Mouse (Mus musculus) skeletal muscle tissue, adult 2 months (tissue): ENCODE results near the gene Ptpn5.
A peak's percentile ranks its signal among the peaks of the same experiment; 100 is the strongest.

Source experiments
- DNase-seq: peaks from one replicate; pipeline ENCODE4 v3.0.0-alpha.2; 2012; ENCODE audit warnings: low read depth, low spot score

Ptpn5 gene

DNA sequence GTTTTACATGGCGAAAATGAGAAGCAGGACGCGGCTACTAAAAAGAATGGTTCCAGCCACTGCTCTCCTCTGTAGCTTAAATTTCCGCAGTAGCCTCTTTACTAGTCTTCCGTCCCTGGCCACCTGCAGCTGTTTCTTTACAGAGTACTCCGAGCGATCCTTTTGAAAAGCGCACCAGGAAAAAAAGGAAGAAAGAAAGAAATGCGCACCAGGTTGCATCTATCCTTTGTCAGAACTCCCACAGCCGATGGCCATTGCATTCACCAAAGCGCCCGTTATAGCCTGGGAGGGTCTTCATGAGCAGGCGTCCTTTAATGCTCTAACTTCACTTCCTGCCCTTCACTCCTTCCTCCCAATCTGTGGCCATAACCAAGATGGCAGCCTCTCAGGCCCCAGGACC, at the start of gene Ptpn5:
Ptpn5 (minus strand) TSS at position 354 of the 400 bp plus-strand sequence.
- DNase-seq: no peak

DNA sequence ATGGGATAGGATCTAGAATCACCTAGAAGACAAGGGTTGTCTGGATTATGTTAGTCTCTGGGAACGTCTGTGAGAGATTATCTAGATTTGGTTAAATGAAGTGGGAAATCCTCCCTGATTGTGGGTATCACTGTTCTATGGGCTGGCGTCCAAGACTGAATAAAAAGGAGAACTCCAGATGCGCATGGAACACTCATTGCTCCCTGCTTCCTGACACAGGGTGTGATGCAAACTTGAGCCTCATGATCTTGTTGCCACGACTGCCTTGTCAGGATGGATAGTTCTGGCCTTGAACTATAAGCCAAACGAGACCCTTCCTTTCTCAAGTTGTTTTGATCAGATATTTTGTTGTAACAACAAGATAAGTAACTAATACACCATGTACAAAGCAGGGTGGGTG, 37.3 kb upstream of the Ptpn5 start:
- DNase-seq: no peak

DNA sequence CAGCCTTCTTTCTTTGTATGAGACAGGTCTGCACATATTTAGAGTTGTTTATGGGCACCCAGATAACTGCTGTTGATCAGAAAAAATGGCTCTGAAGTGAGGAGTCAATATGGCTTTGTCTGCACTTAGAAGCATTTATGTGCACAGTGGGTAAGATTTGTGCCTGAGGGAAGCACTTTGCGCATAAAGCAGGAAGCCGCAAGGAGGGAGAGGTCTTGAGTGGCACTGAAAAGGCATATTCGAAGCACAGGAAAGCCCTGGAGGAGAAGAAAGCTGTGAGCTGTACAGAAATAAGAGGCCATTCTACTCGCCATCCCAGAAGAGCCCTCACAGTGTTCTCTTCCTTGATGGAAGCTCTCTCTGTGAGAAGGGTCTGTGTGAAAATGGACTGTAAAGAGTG, 31.5 kb upstream of the Ptpn5 start:
- no peak for DNase-seq

DNA sequence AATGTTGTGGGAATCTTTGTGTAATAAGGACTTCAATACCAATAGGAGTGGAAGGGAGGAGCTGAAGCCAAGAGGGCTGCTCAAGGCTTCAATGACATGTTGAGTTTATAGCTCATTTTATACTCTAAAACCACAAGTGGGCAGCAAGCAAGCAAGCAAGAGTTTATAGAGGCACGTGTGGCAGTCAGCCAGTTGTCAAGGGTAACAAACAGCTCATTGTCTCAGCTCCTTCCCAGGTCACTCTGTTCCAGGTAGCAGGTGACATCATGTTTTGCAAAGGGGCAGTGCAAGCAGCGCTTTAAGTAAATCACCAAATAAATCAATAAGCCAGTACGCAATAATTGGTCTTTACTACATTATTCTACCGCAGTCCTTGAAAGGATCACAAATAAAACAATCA, 29.7 kb upstream of the Ptpn5 start:
- no peak for DNase-seq

DNA sequence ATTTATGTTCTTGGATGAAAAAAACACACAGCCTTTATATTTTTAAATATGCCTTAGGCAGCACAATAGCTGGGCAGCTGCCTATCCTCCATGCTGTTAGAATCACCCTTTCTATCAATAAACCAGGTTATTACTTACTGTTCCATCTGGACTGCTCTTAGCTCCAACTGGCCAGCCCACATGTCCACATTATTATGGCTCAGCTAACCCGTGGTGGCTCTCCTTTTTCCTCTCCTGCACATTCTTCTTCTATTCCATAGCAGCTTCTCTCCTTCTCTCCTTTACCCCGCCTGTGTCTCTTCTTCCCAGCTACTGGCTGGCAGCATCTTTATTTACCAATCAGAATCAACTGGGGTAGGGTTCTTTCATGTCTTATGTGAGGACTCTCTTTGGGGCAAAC, 25.0 kb upstream of the Ptpn5 start:
- DNase-seq: no peak

DNA sequence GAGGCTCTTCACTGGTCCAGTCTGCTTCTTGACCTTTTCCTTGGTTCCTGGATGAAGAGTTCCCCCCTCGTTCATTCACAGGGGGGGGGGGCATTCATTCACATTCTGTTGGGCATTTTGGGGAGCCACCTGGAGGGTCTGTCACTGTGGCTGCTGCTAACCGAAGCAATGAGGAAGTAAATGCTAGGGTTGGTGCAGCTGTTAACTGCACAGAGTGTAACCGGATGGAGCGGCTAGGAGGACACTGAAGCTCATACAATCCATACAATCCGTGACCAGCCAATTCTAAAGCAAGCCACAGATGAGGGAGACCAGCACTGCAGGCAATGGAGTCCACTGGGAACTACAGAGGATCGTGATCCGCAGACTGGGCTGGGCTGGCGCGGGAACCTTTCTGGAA, 24.3 kb upstream of the Ptpn5 start:
- no peak for DNase-seq

DNA sequence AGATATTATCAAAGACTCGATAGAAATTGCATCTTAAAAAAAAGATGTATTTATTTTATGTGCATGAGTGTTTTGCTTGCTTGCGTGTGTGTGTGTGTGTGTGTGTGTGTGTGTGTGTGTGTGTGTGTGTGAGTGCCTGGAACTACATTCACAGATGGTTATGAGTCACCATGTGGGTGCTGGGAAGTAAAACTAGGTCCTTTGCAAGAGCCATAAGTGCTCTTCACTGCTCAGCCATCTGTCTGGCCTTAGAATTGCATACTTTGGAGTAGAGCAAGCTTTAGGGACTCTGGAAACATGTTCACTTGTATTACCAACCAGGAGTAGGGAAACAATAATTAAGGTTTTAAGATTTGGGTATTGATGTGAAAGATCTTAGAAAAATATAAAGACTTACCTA, 22.4 kb upstream of the Ptpn5 start:
- DNase-seq: no peak

DNA sequence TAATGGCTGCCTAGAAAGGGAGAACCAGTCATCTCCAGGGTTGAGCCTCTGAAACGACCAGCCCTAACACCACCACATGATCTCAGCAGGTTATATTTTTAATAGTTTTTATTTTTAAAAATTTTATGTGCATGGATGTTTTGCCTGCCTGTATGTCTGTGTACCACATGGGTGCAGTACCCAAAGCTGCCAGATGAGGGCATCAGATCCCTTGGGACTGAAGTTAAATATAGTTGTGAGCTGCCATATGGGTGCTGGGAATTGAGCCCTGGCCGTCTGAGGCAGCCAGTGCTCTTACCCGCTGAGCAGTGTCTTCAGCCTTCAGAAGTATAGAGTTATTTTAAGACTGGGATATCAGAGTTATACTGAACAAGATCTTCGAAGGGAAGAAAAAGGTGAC, 21.9 kb upstream of the Ptpn5 start:
- DNase-seq: no peak

DNA sequence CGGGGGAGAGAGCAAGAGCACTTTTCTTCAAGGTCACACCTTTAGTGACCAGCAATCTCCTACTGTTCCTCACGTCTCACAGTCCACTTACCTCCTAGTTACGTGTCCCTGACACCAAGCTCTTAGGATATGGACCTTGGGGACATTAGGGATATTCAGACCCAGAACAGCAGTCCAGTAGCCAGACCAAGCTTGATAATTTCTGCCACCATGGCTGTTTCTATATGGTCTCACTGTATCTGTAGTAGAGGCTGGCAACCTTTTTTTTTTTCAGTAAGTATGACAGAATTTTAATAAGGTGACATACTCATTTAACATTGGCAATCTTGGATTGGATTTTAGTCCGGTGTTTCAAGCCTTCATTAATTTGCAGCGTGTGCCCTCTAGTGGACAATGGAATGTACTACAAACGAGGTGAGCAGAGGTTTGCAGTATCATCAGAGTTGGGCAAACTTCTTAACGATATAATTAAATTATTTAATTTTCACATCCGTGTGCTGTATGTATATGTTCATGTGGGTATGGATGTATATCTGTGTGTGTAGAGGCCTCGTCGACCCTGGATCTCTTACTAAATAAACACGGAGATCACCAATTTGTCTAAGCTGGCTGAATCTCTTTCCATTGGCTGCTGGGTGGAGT, 17.1 kb upstream of the Ptpn5 start:
- peak; percentile 11 for DNase-seq

DNA sequence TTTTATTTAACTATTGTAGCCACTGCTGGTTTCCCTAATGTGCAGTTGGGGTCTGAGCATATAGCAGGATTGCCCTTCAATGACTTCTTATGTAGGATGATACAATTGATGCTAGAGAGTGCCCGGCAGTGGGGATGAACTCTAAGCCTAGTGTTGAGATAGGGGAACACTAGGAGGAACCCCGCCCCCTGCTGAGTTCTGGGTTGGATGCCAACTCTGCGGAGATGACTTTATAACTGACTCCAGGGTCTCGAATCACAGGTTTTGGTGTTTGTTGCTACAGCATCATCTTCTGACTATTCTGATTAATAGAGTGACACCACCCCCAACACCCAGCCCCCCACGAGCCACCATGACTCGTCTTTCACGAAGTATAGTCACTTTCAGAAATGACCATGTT, 14.8 kb upstream of the Ptpn5 start:
- DNase-seq: no peak

DNA sequence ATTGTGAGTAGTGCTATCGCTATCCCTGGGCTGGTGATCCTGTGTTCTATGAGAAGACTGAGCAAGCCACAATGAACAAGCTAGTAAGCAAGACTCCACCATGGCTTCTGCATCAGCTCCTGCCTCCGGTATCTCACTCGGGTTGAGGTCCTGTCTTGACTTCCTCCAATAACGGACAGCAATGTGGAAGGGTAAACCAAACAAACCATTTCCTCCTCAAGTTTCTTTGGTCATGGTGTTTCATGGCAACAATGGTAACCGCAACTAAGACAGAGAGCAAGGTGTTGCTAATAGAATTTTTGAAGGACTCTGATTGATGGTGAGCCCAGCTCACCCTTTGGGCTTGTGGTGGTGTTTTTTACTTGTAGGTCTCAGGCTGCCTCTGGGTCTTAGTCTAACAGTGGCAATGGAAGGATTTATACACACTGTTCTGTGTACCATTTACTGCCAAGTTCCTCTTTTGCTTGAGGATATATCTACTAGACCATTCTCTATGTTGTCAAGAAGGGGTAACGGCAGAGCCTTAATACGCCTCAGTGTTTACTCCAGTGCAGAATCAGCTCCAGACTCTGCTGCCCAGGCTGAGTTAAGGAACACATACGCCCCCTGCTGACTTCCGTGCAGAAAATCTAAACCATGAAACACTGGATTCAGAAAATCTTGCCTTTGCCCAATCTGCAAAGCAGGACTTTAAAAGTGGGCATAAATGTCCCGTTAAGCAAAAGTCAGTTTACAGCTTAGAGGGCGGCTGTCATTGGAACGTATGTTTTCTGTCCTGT, 12.7 kb upstream of the Ptpn5 start:
- no peak for DNase-seq

DNA sequence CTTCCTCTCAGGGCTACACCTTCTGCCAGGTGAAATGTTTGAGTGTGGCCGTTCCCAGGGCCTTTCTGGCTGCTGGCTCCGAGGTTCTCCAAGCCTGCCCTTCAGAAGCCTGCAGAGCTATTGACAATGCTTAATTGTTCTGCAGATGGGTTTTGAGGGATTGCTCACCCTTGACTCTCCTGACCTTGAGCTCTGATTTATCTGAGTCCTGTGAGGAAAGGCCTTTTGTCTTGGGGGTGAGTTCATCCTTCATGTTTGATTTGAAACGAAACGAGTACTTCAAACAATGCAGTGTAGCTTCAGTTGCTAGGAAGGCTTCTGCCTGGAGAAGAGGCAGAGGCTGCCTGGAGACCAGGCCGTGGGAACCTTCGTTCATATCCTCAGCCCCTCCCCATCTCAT, 10.8 kb upstream of the Ptpn5 start:
- DNase-seq: no peak

DNA sequence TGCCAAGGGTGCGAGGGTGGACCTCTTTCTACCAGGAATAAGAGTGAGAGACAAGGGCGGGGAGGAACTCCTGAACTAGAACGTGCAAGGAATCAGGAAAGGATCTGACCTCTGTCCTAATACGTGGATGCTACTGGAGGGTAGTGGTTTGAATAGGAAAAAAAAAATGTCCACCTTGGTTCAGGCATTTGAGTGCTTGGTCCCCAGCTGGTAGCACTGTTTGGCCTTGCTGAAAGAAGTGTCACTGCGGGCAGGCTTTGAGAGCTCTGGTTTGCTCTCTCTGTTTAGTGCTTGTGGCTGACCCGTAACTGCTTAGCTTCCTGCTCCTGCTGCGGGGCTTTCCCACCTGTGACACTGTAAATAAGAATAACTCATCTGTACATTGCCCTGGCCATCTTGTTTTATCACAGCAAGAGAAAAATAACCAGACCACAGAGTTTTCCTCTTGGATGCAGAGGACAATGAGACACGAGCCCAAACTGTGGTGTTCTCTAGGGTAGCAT, 6.4 kb upstream of the Ptpn5 start:
- DNase-seq: no peak

DNA sequence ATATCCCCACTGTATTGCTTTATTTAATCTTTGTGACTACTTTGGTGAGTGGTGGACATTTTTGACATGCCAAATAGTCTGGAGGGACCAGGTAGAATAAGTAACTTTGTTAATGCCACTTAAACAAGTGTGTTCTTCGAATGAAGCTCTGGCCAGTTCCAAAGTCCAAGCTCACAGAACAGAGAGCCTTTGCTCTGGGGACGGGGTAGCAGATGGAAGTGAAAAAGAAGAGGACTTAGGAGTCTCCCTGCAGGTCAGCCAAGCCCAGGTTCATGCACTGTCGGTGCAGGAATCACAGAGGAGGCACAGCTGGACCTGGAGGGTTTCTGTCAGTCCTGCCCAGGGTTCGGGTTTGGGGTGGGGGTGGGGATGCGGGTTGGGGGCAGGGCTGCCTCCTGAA, 1.1 kb upstream of the Ptpn5 start:
- no peak for DNase-seq

DNA sequence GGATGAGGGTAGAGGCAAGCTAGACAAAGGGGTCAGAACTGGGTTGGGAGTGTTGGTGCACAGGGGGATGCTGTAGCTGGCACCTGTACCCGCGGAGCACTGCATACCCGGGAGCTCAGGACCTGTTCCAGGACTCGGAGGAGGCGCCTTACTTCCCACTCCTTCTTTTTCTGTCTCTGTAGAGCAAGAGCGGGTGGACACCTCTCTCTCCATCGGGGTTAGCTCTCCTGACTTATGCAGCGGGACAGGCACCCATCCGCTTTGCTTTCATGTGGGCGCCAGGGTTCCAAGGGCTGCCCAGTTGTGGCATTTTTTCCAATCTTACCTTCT, 588 bp downstream of the Ptpn5 start:
- no peak for DNase-seq

DNA sequence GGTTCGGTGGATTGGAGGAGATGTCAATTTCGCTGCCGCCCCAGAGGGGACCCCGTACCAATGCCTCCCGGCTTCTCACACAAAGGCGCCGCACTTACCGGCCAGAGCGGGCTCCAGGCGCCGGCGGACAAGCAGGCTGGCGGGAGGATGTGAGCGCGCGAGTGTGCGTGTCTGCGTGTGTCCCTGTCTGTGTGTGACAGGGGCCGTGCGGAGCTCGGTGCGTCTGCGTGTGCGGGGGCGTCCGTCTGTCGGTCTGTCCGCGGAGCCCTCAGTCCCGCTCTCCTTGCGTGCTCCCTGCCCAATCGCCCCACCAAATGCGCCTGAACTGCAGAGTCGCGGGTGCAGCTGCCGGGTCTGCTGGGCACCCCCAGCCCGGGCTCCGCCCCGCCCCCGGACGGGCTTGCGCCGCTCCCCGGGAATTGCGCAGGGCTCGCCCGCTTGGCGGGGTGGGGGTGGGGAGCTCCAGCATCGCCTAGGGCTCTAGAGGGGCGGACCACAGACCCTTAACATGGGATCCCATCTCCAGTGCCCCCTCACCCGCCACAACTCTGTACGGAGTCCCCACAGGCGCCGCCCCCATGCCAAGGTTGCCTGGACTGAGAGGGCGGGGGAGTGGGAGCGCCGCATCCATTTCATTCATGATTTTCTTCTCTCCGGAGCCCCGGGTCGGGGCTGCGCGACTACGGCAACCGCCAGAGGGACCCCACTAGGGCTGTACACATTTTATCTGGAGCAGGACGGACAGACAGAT, 1.1 kb downstream of the Ptpn5 start:
- DNase-seq: no peak

DNA sequence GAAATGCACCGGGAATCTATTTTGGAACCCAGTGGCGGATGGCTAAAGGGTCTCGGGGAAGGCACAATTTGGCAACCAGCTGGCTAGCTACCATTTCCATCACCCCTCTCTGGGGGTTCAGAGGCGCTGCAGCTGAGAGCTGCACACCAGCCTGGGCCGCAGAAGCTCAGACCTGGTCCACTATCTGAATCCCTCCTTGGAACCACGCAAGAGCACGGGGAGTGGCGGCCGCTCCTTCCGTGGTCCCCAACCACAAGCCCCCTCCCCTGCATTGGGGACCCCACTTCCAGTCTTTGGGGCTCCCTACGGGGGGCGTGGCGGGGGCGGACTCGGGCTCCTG, 1.7 kb downstream of the Ptpn5 start:
- no peak for DNase-seq

DNA sequence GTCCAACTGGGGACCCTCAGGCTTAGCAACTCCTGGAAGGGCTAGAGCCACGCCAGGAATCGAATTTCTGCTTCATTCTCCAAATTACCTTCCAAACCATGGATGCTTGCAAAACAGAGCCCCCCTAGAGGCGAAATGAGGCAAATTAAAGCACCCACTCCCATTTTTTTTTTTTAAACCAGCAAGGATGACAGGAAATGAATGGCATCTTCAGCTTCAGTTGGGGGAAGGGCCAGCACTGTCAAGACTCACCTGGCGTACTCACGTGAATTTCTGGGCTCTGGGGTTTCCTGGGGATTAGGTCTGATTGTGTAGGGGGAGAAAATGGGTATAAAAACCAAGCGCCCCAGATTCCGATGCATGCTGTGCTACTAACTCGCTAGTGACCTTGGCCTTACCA, 2.2 kb downstream of the Ptpn5 start:
- DNase-seq: no peak

DNA sequence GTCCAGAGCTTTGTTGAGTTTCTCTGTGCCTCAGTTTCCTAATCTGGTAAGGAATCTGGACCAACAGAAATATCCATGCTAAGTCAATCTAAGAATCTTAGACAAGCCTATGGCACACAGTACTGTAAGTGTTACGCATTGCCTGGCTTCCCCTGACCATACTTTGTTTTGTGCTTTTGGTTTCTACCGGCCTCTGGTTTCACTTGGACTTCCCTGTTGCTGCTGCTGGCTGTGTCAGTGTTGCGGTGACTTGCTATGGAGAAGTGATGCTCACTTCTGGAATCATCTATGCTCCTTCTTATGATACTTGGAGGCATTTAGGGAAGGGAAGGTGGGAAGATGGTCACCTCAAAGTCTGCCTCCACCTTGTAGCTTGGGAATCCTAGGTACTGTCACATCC, 11.5 kb downstream of the Ptpn5 start:
- DNase-seq: no peak

DNA sequence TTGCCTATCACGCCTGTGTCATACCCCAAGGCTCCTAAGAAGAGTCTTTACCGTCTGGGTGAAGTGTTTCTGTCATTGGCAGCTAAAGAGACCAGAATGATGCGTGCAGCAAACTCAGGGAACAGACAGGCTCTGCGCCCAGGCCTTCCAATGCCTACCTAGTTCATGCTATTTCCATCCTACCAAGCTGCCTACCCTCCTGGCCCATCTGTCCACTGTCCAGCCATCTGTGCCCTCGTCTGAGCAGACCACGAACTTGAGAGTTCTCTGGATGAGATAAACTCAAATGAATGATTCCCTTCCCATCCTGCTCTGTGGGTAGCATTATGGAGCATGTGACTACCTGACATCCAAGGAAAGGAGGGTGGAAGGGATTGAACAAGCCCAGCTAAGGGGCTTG, 16.8 kb downstream of the Ptpn5 start:
- no peak for DNase-seq

DNA sequence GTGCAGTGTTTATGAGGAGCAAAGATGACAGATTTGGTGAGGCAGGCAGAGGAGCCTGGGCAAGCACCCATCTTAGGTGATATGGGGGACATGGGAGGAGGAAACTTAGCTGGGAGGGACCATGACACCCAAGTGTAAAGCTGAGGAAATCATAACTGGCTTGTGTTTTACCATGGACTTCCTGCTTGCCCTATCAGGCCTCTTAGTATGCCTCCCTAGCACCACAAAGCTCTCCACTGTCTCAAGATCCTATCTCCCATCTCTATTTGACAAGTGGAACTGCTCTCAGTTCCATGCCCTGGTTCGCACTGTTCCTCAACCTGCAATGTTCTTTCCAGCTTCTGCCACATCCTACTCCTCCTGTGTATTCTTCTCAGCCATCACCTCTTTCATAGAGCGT, 18.0 kb downstream of the Ptpn5 start:
- DNase-seq: no peak

DNA sequence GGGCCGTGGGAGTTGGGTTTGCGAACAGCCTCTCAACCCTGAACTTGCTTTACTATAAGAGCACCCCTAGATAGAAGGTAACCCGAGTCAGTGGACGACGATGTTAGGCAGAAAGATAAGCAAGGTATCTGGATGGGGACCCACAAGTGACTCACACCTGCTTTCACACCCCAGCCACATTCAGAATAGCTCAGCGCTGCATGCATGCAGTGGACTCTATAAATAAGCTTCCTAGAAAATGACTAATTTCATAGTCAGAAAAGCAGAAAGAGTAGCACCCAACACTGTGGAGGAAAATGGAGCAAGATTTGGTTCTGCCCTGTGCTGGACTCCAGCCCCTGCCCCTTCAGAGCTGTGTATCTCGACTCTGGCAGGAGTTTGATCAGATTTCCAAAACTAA, 20.1 kb downstream of the Ptpn5 start:
- no peak for DNase-seq

DNA sequence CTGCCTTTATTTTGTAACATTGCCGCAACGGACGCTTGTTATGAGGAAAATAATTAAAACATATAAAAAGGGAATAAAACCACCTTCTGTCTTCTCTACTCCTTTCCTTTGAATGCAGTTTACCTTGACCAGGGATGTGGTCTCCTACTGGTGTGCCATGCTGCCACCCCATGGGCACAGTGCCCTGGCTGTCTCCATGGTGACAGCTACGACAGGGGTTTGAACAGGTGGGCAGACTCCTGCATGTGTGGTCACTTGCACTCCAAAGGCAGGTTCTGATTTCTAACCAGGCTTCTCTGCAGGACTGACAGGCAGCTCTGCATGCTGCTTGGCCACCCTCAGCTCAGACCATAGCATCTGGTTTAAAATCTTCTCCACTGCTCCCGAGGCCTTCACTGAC, 21.4 kb downstream of the Ptpn5 start:
- DNase-seq: no peak
